Mouse (Mus musculus) megakaryocyte, adult 5-6 weeks (primary cell): Measurements from ENCODE around the gene Tnr. TPM values are rescaled to one million over a fixed set of nuclear protein-coding genes. Genes with fewer than 3 reads are reported as not detected.

Experiments
- ATAC-seq: 2 replicates; pipeline ENCODE4 v1.8.0; 2016; ENCODE audit warnings: mild to moderate bottlenecking, inconsistent platforms; ENCODE audit not compliant: poor library complexity, severe bottlenecking
- total RNA-seq, 2 experiments: library from RNA; stranded (forward) in 1 of 2; stranded (reverse) in 1 of 2; fragments of 153-499, 151-499 nt in 1 of 2; fragments of 221-1000, 200-1000 nt in 1 of 2; gene quantifications; 2 replicates each; pipeline versions ENCODE4 v1.2.3 to v1.2.4; 2015 to 2017

Tnr gene
- total RNA-seq, 2 experiments from 2014 or later: not detected

GRCm38 (mm10) chr1:159621321-159621720 is 97.8 kb downstream of the Tnr start:
- no peak for ATAC-seq

DNA sequence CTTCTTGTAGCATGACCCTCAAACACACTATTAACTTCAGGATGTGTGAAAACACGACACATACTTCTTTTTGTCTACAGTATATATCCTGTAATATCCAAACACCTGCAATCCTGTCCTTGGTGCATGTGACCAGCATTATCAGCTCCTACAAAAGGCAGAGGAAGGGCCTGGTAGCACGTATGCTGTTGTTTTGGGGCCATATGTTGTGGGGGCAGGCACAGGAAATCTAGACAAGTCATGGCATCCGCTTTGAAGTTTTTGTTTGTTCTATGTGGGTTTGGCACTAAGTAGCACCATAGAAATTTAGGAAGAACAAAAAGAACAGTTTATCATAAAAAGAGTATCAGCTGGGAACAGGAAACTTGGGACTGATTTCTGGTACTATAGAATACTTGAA is 105.5 kb downstream of the Tnr start:
- no peak for ATAC-seq

DNA sequence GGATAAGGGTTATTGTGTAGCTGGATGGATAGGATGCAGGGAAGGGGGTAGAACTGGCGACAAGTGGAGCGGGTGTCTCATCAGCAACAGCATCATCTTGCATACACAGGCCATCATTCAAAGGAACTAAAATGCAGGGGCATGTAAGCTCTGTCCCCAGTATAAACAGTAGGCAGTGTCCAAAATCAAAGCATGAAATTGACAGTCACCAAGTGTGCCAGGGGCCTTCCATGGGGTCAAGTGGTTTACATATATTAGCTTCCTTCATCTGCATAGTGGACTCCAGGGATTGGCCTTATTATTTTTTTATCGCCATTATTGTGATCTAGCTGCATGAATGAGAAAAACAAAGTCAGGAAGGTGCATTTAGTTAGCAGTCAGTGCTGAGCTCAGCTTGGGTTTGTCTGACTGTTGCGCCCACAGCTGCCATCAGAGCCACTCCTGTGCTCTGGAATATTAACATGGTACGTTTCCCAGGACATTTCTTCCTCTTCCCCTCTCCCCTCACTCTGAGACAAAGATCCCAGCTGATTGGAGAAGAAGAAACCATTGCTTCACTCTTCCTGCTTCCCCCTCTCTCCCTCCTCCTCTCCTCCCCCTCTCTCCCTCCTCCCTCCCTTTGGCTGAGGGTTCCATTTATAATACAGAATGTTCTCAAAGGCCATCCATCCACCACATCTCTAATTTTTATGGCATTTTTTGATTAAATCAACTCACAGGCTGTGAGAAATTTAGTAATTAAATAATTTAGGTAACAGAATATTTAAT is 106.4 kb downstream of the Tnr start:
- no peak for ATAC-seq

GRCm38 (mm10) chr1:159632558-159632957 is 109.0 kb downstream of the Tnr start:
- no peak for ATAC-seq

- ATAC-seq: no peak
These were observed 115.8 kb downstream of the Tnr start for GRCm38 (mm10) chr1:159639408-159639807.

GRCm38 (mm10) chr1:159645719-159646118 is 122.2 kb downstream of the Tnr start:
- ATAC-seq: no peak

- no peak for ATAC-seq
These were observed 126.9 kb downstream of the Tnr start for GRCm38 (mm10) chr1:159650486-159650885.

DNA sequence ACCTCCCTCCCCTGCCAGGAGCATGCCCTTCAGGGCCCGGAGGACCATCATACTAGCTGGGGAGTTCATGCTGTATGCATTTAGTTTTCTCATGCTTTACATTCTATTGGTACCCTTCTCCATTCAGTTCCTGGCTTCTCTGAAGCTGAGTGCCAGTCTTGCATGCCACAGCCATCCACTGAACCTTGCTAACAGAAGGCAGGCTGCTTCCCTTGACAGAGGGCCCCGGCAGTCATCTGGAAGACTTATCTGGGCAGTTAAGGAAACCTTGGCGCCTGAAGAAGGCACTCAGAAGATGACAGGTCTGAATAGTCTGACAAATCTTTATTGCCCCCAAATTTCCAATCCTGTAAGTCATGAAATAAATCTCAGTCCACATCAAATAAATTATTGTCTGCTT is 131.7 kb downstream of the Tnr start:
- no peak for ATAC-seq

- no peak for ATAC-seq
These were observed 134.4 kb downstream of the Tnr start for GRCm38 (mm10) chr1:159657856-159658542.

GRCm38 (mm10) chr1:159660620-159661501 is 137.3 kb downstream of the Tnr start:
- no peak for ATAC-seq

DNA sequence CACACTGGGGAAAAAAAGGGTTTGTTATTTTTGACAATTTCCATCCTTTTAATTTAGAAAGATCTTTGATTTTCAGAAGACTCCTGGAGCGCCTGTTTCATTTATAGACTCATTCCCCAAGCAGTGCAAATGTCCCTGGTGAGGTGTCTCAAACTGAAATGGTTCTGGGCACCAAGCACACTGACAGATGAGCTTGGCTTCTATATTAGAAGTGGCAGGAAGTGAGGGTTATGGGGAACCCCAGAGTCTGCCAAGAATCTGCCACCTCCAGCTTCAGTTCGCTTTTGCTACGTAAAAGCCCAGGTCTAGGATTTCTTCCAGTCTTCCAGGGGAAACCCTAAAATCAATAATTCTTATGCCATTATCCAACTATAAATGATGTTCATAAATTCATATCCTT is 140.9 kb downstream of the Tnr start:
- ATAC-seq: no peak

GRCm38 (mm10) chr1:159664945-159665344 is 141.4 kb downstream of the Tnr start:
- no peak for ATAC-seq

- no peak for ATAC-seq
These were observed 147.1 kb downstream of the Tnr start for GRCm38 (mm10) chr1:159670629-159671150.

GRCm38 (mm10) chr1:159671181-159671580 is 147.6 kb downstream of the Tnr start:
- ATAC-seq: no peak

GRCm38 (mm10) chr1:159674240-159674639 is 150.7 kb downstream of the Tnr start:
- ATAC-seq: no peak

DNA sequence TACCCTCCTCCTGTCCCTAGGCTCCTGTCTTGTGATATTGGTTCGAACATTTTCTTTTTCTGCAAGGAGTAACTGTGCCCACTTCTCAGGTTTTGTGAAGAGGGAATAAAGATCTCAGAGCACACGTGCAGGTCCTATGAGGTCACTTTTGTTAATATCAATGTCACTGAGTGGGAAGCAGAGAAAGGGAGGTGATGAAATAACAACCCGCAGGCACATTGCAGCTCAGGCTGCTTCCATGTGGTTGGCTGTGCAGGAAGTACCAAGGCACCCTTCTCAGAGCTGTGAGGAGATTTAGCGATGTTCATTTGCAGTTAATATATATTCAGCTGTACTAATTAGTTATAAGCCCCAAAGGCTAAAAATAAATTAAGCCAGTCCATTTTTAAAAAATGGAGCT is 151.9 kb downstream of the Tnr start:
- no peak for ATAC-seq

DNA sequence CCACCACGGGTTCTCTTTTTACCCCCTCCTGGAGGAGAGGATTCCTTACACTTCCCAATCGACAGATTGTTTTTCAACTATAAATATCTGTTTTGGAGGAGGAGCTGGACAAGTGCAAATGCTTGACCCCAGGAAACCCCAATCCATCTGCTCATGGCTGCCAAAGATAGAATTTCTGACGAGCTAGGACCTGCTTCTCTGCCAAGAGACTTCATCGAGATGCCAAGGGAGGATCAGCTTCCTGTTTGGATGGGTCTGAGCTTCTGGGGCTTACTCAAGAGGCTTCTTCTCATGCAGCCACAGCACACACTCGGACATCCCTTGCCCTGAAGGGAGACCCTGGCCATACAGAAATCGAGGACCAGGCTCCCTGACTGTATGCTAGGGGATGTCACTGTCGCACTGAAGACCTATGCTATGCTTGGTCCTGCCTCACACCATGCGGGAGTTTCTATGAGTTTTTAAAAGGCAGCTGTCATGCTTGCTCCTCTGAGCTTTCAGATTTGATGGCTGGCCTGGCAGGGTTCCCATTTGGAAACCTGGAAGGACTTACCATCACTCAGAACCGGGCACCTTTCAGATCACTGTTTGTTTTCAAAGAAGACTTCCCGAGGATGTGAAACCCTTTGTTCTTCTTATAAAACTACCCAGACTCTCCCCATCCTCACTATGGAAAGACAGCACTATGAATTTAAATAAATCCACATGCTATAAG is 154.8 kb downstream of the Tnr start:
- ATAC-seq: no peak

GRCm38 (mm10) chr1:159681252-159681651 is 157.7 kb downstream of the Tnr start:
- ATAC-seq: no peak

GRCm38 (mm10) chr1:159686476-159687231 is 163.1 kb downstream of the Tnr start:
- no peak for ATAC-seq

GRCm38 (mm10) chr1:159696717-159697116 is 173.1 kb downstream of the Tnr start:
- ATAC-seq: no peak
